In genomic region chr1:74295456-74296171, GRCm38 (mm10) we compare ENCODE assay signal across 7 mouse cellular contexts. TPM values are rescaled to one million over a fixed set of nuclear protein-coding genes. Genes with fewer than 3 reads are reported as not detected.
A peak's percentile ranks its signal among the peaks of the same experiment; 100 is the strongest.
DNase-seq lines count a peak whose midpoint lies in the region; ATAC-seq and TF ChIP-seq lines count a peak whose summit lies in the region.

No protein-coding gene starts in this region.

- peaks cover 36% of the 10 kb centered on the region for H3K4me1 ChIP-seq in embryonic fibroblast, embryonic 13.5 days (ENCODE audit: control insufficient read depth, insufficient read depth, low read length)
- H3K4me1 ChIP-seq in limb, embryonic 12.5 days (replicated peaks), result peaks cover 27% of the 10 kb centered on the region
- peaks cover 21% of the 10 kb centered on the region for H3K4me1 ChIP-seq in midbrain, embryonic 13.5 days (replicated peaks)

- H3K9me3 ChIP-seq in limb, embryonic 12.5 days, result no peaks in the 10 kb centered on the region
- H3K9me3 ChIP-seq in midbrain, embryonic 13.5 days, result no peaks in the 10 kb centered on the region

- H3K9ac ChIP-seq in limb, embryonic 12.5 days (replicated peaks), result peak overlapping the region; percentile 38; the same call in 1 of the 2 replicates
- H3K9ac ChIP-seq in midbrain, embryonic 13.5 days (replicated peaks), result peak overlapping the region; percentile 53

- peak overlapping the region; percentile 42 for H3K4me2 ChIP-seq in limb, embryonic 12.5 days
- 0 out of 2 replicates have a peak overlapping the region, but pooled peaks have one; percentile 15 for H3K4me2 ChIP-seq in midbrain, embryonic 13.5 days (replicated peaks)

- no peaks in the 10 kb centered on the region for H3K27me3 ChIP-seq in limb, embryonic 12.5 days
- H3K27me3 ChIP-seq in midbrain, embryonic 13.5 days, result no peaks in the 10 kb centered on the region

- peak overlapping the region; percentile 91 for H3K27ac ChIP-seq in embryonic fibroblast, embryonic 13.5 days (ENCODE audit: insufficient read depth, low read length)
- peak overlapping the region; percentile 88 for H3K27ac ChIP-seq in limb, embryonic 12.5 days
- H3K27ac ChIP-seq in midbrain, embryonic 13.5 days, result peak overlapping the region; percentile 81

- peak; percentile 75 for ATAC-seq in limb, embryonic 12.5 days (ENCODE audit: insufficient number of reproducible peaks, insufficient read depth, low FRiP score, low TSS enrichment, low read depth)
- ATAC-seq in midbrain, embryonic 13.5 days, result peak; percentile 90

- peak; percentile 67 for TF ChIP-seq POLR2A in embryonic fibroblast, embryonic 13.5 days (IDR thresholded peaks at IDR 0.05; ENCODE audit: low read depth, low read length)

- H3K36me3 ChIP-seq in limb, embryonic 12.5 days, result peaks cover 55% of the 10 kb centered on the region
- H3K36me3 ChIP-seq in midbrain, embryonic 13.5 days, result peaks cover 13% of the 10 kb centered on the region

- peak; percentile 69 for DNase-seq in brain, embryonic 18.5 days (ENCODE audit: low read depth, low spot score)
- DNase-seq in heart, adult 8-10 months (ENCODE audit: low spot score), result peak; percentile 95
- DNase-seq in kidney, adult 8-10 months, result peak; percentile 84 to 89
- peak; percentile 53 for DNase-seq in spleen, adult 12 weeks (ENCODE audit: low spot score)

- H3K4me3 ChIP-seq in embryonic fibroblast, embryonic 13.5 days (ENCODE audit: insufficient read depth, low read length), result no peak overlapping the region
- H3K4me3 ChIP-seq in limb, embryonic 12.5 days (replicated peaks), result 0 out of 2 replicates have a peak overlapping the region, but pooled peaks have one; percentile 2
- H3K4me3 ChIP-seq in midbrain, embryonic 13.5 days (replicated peaks), result no peak overlapping the region

- TF ChIP-seq CTCF in embryonic fibroblast, embryonic 13.5 days (IDR thresholded peaks at IDR 0.05; ENCODE audit: borderline replicate concordance, insufficient read depth, low read length), result no peak

- WGBS in limb, embryonic 12.5 days, result 15% methylated on average over 9 of the region's 9 CpGs
- 13% methylated on average over 9 of the region's 9 CpGs for WGBS in midbrain, embryonic 13.5 days

RNA-seq across cellular contexts. Expression of gene Tmbim1, which starts 9.8 kb away (rescaled TPM):
- polyA plus RNA-seq in embryonic fibroblast, embryonic 13.5 days (2011; ENCODE audit: insufficient read length, low read depth, missing spikeins), result 88.6 and 115 TPM in 2 replicates
- 10 to 100 TPM; 40.4 to 45.1 (median 44.2) TPM for total RNA-seq in heart, adult 8-10 months (2022)
- polyA plus RNA-seq in limb, embryonic 12.5 days (2016; fragmentation: Nextera tagmentation; extraction: Ambion mirVana), result 18.0 and 18.9 TPM in 2 replicates
- polyA plus RNA-seq in midbrain, embryonic 13.5 days (2015; fragmentation: Nextera tagmentation; extraction: Ambion mirVana), result 6.3 and 7.1 TPM in 2 replicates

RNA-seq across cellular contexts. Expression of gene Pnkd, which starts 10.9 kb away (rescaled TPM):
- 19.6 and 21.5 TPM in 2 replicates for polyA plus RNA-seq in embryonic fibroblast, embryonic 13.5 days (2011; ENCODE audit: insufficient read length, low read depth, missing spikeins)
- total RNA-seq in heart, adult 8-10 months (2022), result 100 to 1,000 TPM; 125 to 142 (median 135) TPM
- 106 TPM in 2 replicates for polyA plus RNA-seq in limb, embryonic 12.5 days (2016; fragmentation: Nextera tagmentation; extraction: Ambion mirVana)
- 81.5 and 92.2 TPM in 2 replicates for polyA plus RNA-seq in midbrain, embryonic 13.5 days (2015; fragmentation: Nextera tagmentation; extraction: Ambion mirVana)

RNA-seq across cellular contexts. Expression of gene Aamp, which starts 11.1 kb away (rescaled TPM):
- polyA plus RNA-seq in embryonic fibroblast, embryonic 13.5 days (2011; ENCODE audit: insufficient read length, low read depth, missing spikeins), result 85.7 and 90.3 TPM in 2 replicates
- total RNA-seq in heart, adult 8-10 months (2022), result 100 to 1,000 TPM in 2 of 4 experiments, 10 to 100 TPM in 2; 95.4 to 107 (median 99.6) TPM
- 202 and 212 TPM in 2 replicates for polyA plus RNA-seq in limb, embryonic 12.5 days (2016; fragmentation: Nextera tagmentation; extraction: Ambion mirVana)
- polyA plus RNA-seq in midbrain, embryonic 13.5 days (2015; fragmentation: Nextera tagmentation; extraction: Ambion mirVana), result 198 and 203 TPM in 2 replicates

RNA-seq across cellular contexts. Expression of gene Gpbar1, which starts 17.3 kb away (rescaled TPM):
- 0.92 and 1.3 TPM in 2 replicates for polyA plus RNA-seq in embryonic fibroblast, embryonic 13.5 days (2011; ENCODE audit: insufficient read length, low read depth, missing spikeins)
- not detected for total RNA-seq in heart, adult 8-10 months (2022)
- 0.19 TPM in 1 of 2 replicates, not detected in the other for polyA plus RNA-seq in limb, embryonic 12.5 days (2016; fragmentation: Nextera tagmentation; extraction: Ambion mirVana)
- 0.24 and 0.31 TPM in 2 replicates for polyA plus RNA-seq in midbrain, embryonic 13.5 days (2015; fragmentation: Nextera tagmentation; extraction: Ambion mirVana)

RNA-seq across cellular contexts. Expression of gene Arpc2, which starts 59.7 kb away (rescaled TPM):
- polyA plus RNA-seq in embryonic fibroblast, embryonic 13.5 days (2011; ENCODE audit: insufficient read length, low read depth, missing spikeins), result 446 and 515 TPM in 2 replicates
- 100 to 1,000 TPM; 111 to 149 (median 137) TPM for total RNA-seq in heart, adult 8-10 months (2022)
- 343 and 345 TPM in 2 replicates for polyA plus RNA-seq in limb, embryonic 12.5 days (2016; fragmentation: Nextera tagmentation; extraction: Ambion mirVana)
- 384 and 393 TPM in 2 replicates for polyA plus RNA-seq in midbrain, embryonic 13.5 days (2015; fragmentation: Nextera tagmentation; extraction: Ambion mirVana)
